Mouse (Mus musculus) right cerebral cortex, postnatal 10 days (tissue): ENCODE results near the gene 4933411K16Rik.
"Not testable (repeated sequence)": the region's sequence is repeated elsewhere in the genome, so short reads cannot be mapped to it uniquely, and the experiment has no call there.

Experiments used
- DNase-seq, 2 experiments: peaks; one replicate each; pipeline ENCODE4 v3.0.0; 2021; ENCODE audit warnings: low spot score in 2 of 2

4933411K16Rik gene

DNA sequence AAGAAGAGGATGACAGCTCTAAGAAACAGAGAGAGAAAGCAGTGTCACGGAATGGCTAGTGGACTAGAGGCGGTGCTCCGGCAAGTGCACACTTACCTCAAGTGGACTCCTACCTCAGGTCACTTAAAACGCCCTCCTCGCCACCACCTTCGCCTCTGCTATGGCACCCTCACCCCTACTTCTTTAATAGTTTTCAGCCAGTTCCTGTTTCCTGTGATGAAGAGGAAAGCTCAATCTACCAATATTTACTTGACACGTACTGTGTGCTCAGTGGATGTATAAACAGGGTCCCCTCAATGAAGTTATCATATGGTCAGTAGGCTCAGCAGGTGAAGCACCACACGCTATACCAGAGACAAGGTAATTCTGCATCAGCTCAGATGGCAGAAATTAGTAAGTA is 26.5 kb downstream of the 4933411K16Rik start:
- no peak for DNase-seq

DNA sequence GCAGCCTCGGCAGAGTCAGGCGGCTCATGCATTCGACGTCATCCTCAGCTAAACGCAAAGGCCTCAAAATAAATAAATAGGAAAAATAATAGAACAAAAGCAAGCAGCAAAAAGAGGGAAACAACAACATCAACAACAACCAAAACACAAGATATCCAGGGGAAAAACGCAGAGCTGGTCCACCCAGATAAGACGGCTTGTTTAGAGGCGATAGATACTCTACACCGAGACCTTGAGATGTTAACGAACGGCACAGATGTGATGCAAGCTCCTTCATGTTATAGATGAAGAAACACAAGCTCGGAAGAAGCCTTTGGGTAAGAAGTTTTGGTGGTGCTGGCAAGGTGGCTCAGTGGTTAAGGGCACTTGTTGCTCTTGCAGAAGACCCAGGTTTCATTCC is 27.0 kb downstream of the 4933411K16Rik start:
- DNase-seq, result no peak

- DNase-seq, result no peak
Observed at GRCm38 (mm10) chr19:42079950-42080349, 27.9 kb downstream of the 4933411K16Rik start.

GRCm38 (mm10) chr19:42080469-42080868 is 28.4 kb downstream of the 4933411K16Rik start:
- DNase-seq, result no peak

- not testable (repeated sequence) for DNase-seq
Observed at GRCm38 (mm10) chr19:42081613-42082012, 29.6 kb downstream of the 4933411K16Rik start.

GRCm38 (mm10) chr19:42085690-42086089 is 33.6 kb downstream of the 4933411K16Rik start:
- DNase-seq, result peak in 1 of 2 experiments; percentile 42

GRCm38 (mm10) chr19:42086166-42086565 is 34.1 kb downstream of the 4933411K16Rik start, which contains the start of gene Morn4:
Gene Morn4 (minus strand): TSS chr19:42086357.
- peak; percentile 97 to 98 for DNase-seq

DNA sequence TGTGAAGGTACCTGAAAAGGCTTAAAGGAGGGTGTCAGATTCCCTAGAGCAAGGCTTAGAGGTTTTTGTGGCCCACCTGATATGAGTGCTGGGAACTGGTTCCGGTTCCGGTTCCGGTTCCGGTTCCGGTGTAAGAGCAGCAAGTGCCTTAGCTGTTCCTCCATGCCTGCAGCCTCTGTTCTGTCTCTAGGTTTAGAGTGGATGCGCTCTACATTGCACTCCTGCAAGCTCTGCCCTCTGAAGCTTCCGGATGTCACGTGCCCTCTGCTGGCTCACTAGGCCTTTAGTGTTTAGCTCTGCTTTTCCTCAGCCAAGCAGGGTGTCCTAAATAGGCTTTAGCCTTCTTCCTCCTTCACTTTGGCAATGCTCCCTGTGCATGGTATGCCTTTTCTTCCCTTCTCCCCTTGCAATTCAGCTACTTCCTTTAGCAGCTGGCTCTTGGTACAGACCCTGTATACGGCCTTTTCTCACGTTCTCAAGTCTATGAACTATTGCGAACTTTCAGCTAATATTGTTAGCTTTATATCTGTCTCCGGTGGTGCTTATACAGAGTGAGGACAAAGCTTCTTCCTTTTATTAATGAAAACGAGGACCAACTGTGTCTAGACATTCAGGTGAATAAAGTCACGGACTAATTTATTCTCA is 37.2 kb downstream of the 4933411K16Rik start:
- DNase-seq, result peak; percentile 72 to 82

- peak; percentile 100 for DNase-seq
Observed at GRCm38 (mm10) chr19:42089748-42090595, 37.9 kb downstream of the 4933411K16Rik start, which contains the start of gene Pi4k2a. Gene Pi4k2a (plus strand): TSS chr19:42090470.

DNA sequence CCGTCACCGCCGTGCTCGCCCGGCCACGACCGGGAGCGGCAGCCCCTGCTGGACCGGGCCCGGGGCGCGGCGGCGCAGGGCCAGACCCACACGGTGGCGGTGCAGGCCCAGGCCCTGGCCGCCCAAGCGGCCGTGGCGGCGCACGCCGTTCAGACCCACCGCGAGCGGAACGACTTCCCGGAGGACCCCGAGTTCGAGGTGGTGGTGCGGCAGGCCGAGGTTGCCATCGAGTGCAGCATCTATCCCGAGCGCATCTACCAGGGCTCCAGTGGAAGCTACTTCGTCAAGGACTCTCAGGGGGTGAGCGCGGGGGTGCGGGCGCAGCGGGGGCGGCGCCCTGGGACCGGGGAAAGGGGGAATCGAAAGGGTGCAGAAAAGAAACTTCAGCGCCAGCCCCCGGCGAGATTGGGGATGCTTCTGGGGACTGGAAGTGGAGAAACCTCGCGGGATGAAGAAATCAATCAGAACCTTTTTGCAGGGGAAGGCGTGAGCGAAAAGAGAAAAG is 38.6 kb downstream of the 4933411K16Rik start:
- DNase-seq, result peak in 1 of 2 experiments; percentile 49

DNA sequence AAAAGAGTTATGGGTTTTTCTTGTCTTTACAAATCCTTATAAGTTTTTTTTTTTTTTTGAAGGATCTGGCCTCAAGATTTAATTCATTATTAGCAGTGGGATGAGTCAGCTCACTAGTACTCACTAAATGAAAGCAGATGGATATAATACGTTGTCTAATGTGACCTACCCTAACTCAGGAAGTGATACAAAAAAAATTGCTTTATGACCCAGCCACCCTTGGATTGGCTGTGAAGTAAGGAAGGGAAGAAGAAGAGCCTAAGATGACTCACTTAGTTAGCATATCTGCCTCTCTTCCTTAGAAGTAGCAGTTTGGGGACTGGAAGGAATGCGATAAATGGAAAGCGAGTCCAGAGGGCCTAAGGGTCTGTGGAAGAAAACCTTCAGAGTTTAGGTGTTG is 47.4 kb downstream of the 4933411K16Rik start:
- DNase-seq, result no peak
